Mouse (Mus musculus): Measurements from ENCODE around the gene Nccrp1. TPM values are rescaled to one million over a fixed set of nuclear protein-coding genes. Genes with fewer than 3 reads are reported as not detected.

The Nccrp1 gene
- polyA plus RNA-seq, 1 experiment from 2014 or later = not detected

DNA sequence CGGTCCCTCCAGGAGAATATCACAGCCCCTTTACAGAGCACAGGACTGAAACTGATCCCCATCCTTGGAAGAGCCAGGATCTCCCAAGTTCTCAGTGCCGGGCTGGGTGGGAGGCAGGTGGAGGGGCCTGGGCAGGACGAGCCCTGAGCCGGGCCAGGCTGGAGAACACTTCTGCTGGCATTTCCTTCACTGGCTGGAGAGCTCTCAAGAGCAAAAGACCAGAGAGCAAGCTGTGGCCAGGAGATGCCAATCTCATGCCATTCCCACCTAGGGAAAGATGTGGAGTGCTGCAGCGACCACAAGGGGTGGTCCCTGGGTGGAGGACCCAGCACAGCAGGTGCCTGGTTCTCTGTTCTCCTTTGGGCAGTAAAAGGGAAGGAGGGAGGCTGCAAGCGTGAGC, 37.9 kb upstream of the Nccrp1 start:
- H3K9ac ChIP-seq (ENCODE audit: low read depth, low read length) = no peak overlapping the region
- no peaks in the 10 kb centered on the region for H3K36me3 ChIP-seq (ENCODE audit: control insufficient read depth, insufficient read depth)
- H3K27ac ChIP-seq (ENCODE audit: low read depth, low read length) = peak overlapping the region; percentile 54
- H3K4me3 ChIP-seq (ENCODE audit: low read depth, low read length) = no peak overlapping the region
- H3K9me3 ChIP-seq (ENCODE audit: control insufficient read depth) = no peaks in the 10 kb centered on the region
- H3K27me3 ChIP-seq (replicated peaks; ENCODE audit: control insufficient read depth, insufficient read depth, low read length) = no peaks in the 10 kb centered on the region
- H3K4me2 ChIP-seq (replicated peaks; ENCODE audit: low read depth) = 0 out of 2 replicates have a peak overlapping the region, but pooled peaks have one; percentile 48
- no peak for ATAC-seq
- WGBS = 64% methylated on average over 6 of the region's 6 CpGs
- TF ChIP-seq CTCF (IDR thresholded peaks at IDR 0.05; ENCODE audit: low read depth) = no peak
- H3K4me1 ChIP-seq (replicated peaks; ENCODE audit: control insufficient read depth, insufficient read depth, low read length) = peaks cover 12% of the 10 kb centered on the region; the same call in 1 of the 2 replicates

- H3K36me3 ChIP-seq (ENCODE audit: control insufficient read depth, insufficient read depth) = no peaks in the 10 kb centered on the region
Measured at GRCm38 (mm10) chr7:28584468-28584867, 37.4 kb upstream of the Nccrp1 start.

DNA sequence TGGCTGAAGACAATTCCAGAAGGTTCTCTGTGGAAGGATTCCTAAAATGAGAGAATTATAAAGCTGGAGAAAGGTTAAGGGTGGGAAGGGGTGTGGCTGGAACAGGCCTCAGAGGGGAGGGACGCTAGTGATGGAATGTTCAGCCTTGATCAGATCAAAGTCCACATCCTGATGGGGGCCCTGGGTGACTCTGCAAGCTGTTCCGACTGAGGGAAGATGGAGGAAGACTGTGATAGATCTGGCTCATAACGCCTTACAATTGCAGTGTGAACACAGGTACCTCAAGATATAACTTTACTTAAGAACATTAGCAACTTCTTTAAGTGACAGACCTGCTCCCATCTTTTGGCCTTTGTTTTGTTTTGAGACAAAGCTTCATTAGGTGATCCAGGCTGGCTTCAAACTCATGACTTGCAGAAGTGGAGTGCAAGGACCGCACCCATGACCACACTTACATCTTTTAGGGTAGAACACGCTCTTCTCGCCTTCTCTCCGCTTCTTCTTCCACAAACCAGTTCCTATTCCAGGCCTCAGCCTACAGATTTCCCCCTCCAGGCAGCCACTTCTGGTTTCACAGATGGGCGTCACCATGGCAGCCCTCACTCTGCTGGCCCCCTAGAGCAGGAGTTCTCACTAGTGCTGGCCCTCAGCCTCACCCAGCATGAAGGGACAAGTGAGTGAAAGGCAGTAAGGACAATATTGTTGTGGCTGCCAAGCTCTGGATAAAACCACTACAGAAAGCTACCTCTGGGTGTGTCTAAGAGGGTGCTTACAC, 36.7 kb upstream of the Nccrp1 start:
- TF ChIP-seq CTCF (IDR thresholded peaks at IDR 0.05; ENCODE audit: low read depth) = no peak
- no peaks in the 10 kb centered on the region for H3K9me3 ChIP-seq (ENCODE audit: control insufficient read depth)

More at GRCm38 (mm10) chr7:28584468-28584867, 37.4 kb upstream of the Nccrp1 start:
- H3K4me2 ChIP-seq (replicated peaks; ENCODE audit: low read depth) = peak overlapping the region; percentile 48
- WGBS = 40% methylated on average over 4 of the region's 4 CpGs
- no peaks in the 10 kb centered on the region for H3K9me3 ChIP-seq (ENCODE audit: control insufficient read depth)
- no peak overlapping the region for H3K9ac ChIP-seq (ENCODE audit: low read depth, low read length)
- no peak for TF ChIP-seq CTCF (IDR thresholded peaks at IDR 0.05; ENCODE audit: low read depth)
- H3K4me3 ChIP-seq (ENCODE audit: low read depth, low read length) = no peak overlapping the region
- H3K27me3 ChIP-seq (replicated peaks; ENCODE audit: control insufficient read depth, insufficient read depth, low read length) = no peaks in the 10 kb centered on the region
- peaks cover 12% of the 10 kb centered on the region for H3K4me1 ChIP-seq (replicated peaks; ENCODE audit: control insufficient read depth, insufficient read depth, low read length)
- ATAC-seq = no peak
- H3K27ac ChIP-seq (ENCODE audit: low read depth, low read length) = peak overlapping the region; percentile 80

DNA sequence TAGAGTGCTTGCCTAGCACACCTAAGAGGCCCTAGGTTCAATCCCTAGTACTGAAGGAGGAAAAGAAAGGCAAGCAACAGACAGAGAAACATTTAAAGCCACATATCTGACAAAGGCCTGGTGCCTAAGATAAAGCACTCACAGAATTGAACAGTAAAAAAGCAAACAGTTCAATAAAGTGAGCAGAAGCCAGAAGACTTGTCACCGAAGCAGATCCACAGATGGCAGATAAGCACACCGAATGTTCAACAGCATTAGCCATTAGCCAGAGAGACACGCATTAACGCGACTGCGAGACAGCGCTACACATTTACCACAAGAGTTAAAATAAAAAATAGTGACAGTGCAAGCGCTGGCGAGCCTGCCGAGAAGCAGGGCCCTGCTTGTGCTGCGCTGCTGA, 35.8 kb upstream of the Nccrp1 start:
- Histone ChIP-seq H3K27me3 (replicated peaks; ENCODE audit: control insufficient read depth, insufficient read depth, low read length) (no peaks in the 10 kb centered on the region), H3K36me3 (ENCODE audit: control insufficient read depth, insufficient read depth) (0 out of 2 replicates have a peak, but pooled peaks cover 5% of the 10 kb centered on the region), H3K9ac (ENCODE audit: low read depth, low read length) (no peak overlapping the region), H3K4me2 (replicated peaks; ENCODE audit: low read depth) (peak overlapping the region; percentile 48), H3K4me3 (ENCODE audit: low read depth, low read length) (no peak overlapping the region), H3K4me1 (replicated peaks; ENCODE audit: control insufficient read depth, insufficient read depth, low read length) (peaks cover 21% of the 10 kb centered on the region), H3K27ac (ENCODE audit: low read depth, low read length) (peak overlapping the region; percentile 80), H3K9me3 (ENCODE audit: control insufficient read depth) (no peaks in the 10 kb centered on the region)
- no peak for ATAC-seq
- TF ChIP-seq CTCF (IDR thresholded peaks at IDR 0.05; ENCODE audit: low read depth) = no peak
- WGBS = 37% methylated on average over 11 of the region's 11 CpGs

More for the DNA sequence above, 36.7 kb upstream of the Nccrp1 start:
- ATAC-seq = peak; percentile 85
- Histone ChIP-seq H3K4me1 (replicated peaks; ENCODE audit: control insufficient read depth, insufficient read depth, low read length) (peaks cover 13% of the 10 kb centered on the region), H3K4me3 (ENCODE audit: low read depth, low read length) (no peak overlapping the region), H3K27me3 (replicated peaks; ENCODE audit: control insufficient read depth, insufficient read depth, low read length) (no peaks in the 10 kb centered on the region), H3K9ac (ENCODE audit: low read depth, low read length) (no peak overlapping the region), H3K4me2 (replicated peaks; ENCODE audit: low read depth) (peak overlapping the region; percentile 48), H3K27ac (ENCODE audit: low read depth, low read length) (peak overlapping the region; percentile 80), H3K36me3 (ENCODE audit: control insufficient read depth, insufficient read depth) (0 out of 2 replicates have a peak, but pooled peaks cover 3% of the 10 kb centered on the region)
- WGBS = 46% methylated on average over 8 of the region's 8 CpGs

DNA sequence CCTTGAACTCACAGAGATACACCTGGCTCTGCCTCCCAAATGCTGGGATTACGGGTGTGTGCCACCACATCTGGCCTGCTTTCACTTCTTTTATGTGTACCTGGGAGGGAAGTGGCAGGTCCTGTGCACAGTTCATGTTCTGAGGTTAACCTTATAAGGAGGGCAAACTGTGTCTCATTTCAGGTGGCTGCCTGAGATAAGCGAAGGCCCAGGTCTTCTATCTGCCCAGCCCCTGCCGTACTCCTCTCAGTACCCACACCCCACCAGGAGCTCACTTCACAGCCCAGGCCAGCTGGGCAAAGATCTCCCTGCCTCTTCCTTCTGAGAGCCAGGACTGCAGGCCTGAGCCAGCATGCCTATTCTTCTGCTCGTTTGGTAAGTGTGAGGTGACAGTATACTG, 34.7 kb upstream of the Nccrp1 start:
- TF ChIP-seq CTCF (IDR thresholded peaks at IDR 0.05; ENCODE audit: low read depth) = no peak
- no peak overlapping the region for H3K4me2 ChIP-seq (replicated peaks; ENCODE audit: low read depth)
- H3K9ac ChIP-seq (ENCODE audit: low read depth, low read length) = no peak overlapping the region
- H3K9me3 ChIP-seq (ENCODE audit: control insufficient read depth) = no peaks in the 10 kb centered on the region
- no peaks in the 10 kb centered on the region for H3K27me3 ChIP-seq (replicated peaks; ENCODE audit: control insufficient read depth, insufficient read depth, low read length)
- no peak overlapping the region for H3K4me3 ChIP-seq (ENCODE audit: low read depth, low read length)
- no peak for ATAC-seq
- H3K27ac ChIP-seq (ENCODE audit: low read depth, low read length) = peak overlapping the region; percentile 37; the same call in 1 of the 2 replicates
- peaks cover 28% of the 10 kb centered on the region for H3K4me1 ChIP-seq (replicated peaks; ENCODE audit: control insufficient read depth, insufficient read depth, low read length)
- WGBS = 41% methylated on average over 4 of the region's 4 CpGs
- H3K36me3 ChIP-seq (ENCODE audit: control insufficient read depth, insufficient read depth) = 0 out of 2 replicates have a peak, but pooled peaks cover 5% of the 10 kb centered on the region

- no peaks in the 10 kb centered on the region for H3K27me3 ChIP-seq (replicated peaks; ENCODE audit: control insufficient read depth, insufficient read depth, low read length)
- no peak overlapping the region for H3K4me3 ChIP-seq (ENCODE audit: low read depth, low read length)
- H3K4me1 ChIP-seq (replicated peaks; ENCODE audit: control insufficient read depth, insufficient read depth, low read length) = peaks cover 24% of the 10 kb centered on the region
- ATAC-seq = no peak
- 75% methylated on average over 5 of the region's 5 CpGs for WGBS
- no peak overlapping the region for H3K27ac ChIP-seq (ENCODE audit: low read depth, low read length)
- H3K9me3 ChIP-seq (ENCODE audit: control insufficient read depth) = no peaks in the 10 kb centered on the region
- H3K4me2 ChIP-seq (replicated peaks; ENCODE audit: low read depth) = no peak overlapping the region
- 0 out of 2 replicates have a peak, but pooled peaks cover 5% of the 10 kb centered on the region for H3K36me3 ChIP-seq (ENCODE audit: control insufficient read depth, insufficient read depth)
- TF ChIP-seq CTCF (IDR thresholded peaks at IDR 0.05; ENCODE audit: low read depth) = no peak
- no peak overlapping the region for H3K9ac ChIP-seq (ENCODE audit: low read depth, low read length)
Measured at GRCm38 (mm10) chr7:28579826-28580225, 32.8 kb upstream of the Nccrp1 start.

Measured in intestine, postnatal 0 days (tissue).